Mouse (Mus musculus) heart, embryonic 14.5 days (tissue): ENCODE measurements around the gene Cfap97d1. TPM values are rescaled to one million over a fixed set of nuclear protein-coding genes. Genes with fewer than 3 reads are reported as not detected.
A peak's percentile ranks its signal among the peaks of the same experiment; 100 is the strongest.

ENCODE experiments used
- ATAC-seq: fragments of 200-750 bp; cut with Nextera tagmentation; 2 replicates; pipeline ENCODE4 v1.8.0; 2017; ENCODE audit warnings: low read depth, moderate TSS enrichment; ENCODE audit not compliant: insufficient number of reproducible peaks, insufficient read depth, low FRiP score
- H3K27ac ChIP-seq, 2 experiments: fragments of 200-500 bp in 1 of 2; fragments of 300-500 bp in 1 of 2; sonication (generic) in 1 of 2; replicated peaks in 1 of 2; 2 replicates each; pipeline ENCODE4 v1.5.1; 2012 to 2014; ENCODE audit warnings: low read depth in 2 of 2, low read length in 2 of 2, control low read depth in 1 of 2, mild to moderate bottlenecking in 1 of 2, mixed read lengths in 1 of 2; ENCODE audit not compliant: control insufficient read depth in 1 of 2, insufficient read depth in 1 of 2
- H3K27me3 ChIP-seq: fragments of 300-500 bp; sonication (generic); 2 replicates; pipeline ENCODE4 v1.6.1; 2014; ENCODE audit warnings: mild to moderate bottlenecking, low read length, control low read depth; ENCODE audit not compliant: control insufficient read depth, insufficient read depth
- H3K36me3 ChIP-seq: fragments of 300-500 bp; sonication (generic); 2 replicates; pipeline ENCODE4 v1.6.1; 2014; ENCODE audit warnings: mild to moderate bottlenecking, control low read depth, low read length, mixed read lengths; ENCODE audit not compliant: control insufficient read depth, insufficient read depth
- H3K4me1 ChIP-seq, 2 experiments: fragments of 200-500 bp in 1 of 2; fragments of 300-500 bp in 1 of 2; sonication (generic) in 1 of 2; 2 replicates each; pipeline ENCODE4 v1.6.1; 2012 to 2014; ENCODE audit warnings: low read length in 2 of 2, control low read depth in 1 of 2, mixed read lengths in 1 of 2; ENCODE audit not compliant: control insufficient read depth in 2 of 2, insufficient read depth in 2 of 2
- H3K4me2 ChIP-seq: fragments of 300-500 bp; sonication (generic); 2 replicates; pipeline ENCODE4 v1.6.1; 2014; ENCODE audit warnings: mild to moderate bottlenecking, low read length
- H3K4me3 ChIP-seq, 2 experiments: fragments of 200-500 bp in 1 of 2; fragments of 300-500 bp in 1 of 2; sonication (generic) in 1 of 2; 2 replicates each; pipeline ENCODE4 v1.5.1; 2012 to 2014; ENCODE audit warnings: low read length in 2 of 2, mild to moderate bottlenecking in 2 of 2, control low read depth in 1 of 2, low read depth in 1 of 2, moderate library complexity in 1 of 2; ENCODE audit not compliant: control insufficient read depth in 1 of 2, insufficient read depth in 1 of 2
- H3K9ac ChIP-seq: fragments of 300-500 bp; sonication (generic); 2 replicates; pipeline ENCODE4 v1.6.1; 2014; ENCODE audit warnings: mild to moderate bottlenecking, low read length
- H3K9me3 ChIP-seq: fragments of 300-500 bp; sonication (generic); 2 replicates; pipeline ENCODE4 v1.6.1; 2016; ENCODE audit warnings: low read length, control low read depth; ENCODE audit not compliant: control insufficient read depth
- WGBS: fragments of 180-500 bp; shearing (Covaris S2); extraction: QIAGEN DNeasy Blood & Tissue Kit; methylation state at CpG from one replicate; pipeline ENCODE4 v1.1.7; 2014; 5-methylcytosine and 5-hydroxymethylcytosine counted together
- polyA plus RNA-seq: library from polyadenylated mRNA; unstranded; fragments of >200 nt; fragmentation: Nextera tagmentation; extraction: Ambion mirVana; gene quantifications from 2 replicates; pipeline ENCODE4 v1.2.1, GENCODE M21; 2014

The Cfap97d1 gene
- polyA plus RNA-seq, 1 experiment from 2014 or later = not detected

- H3K4me2 ChIP-seq = no peak overlapping the region
- no peak overlapping the region for H3K9ac ChIP-seq
- 28% methylated on average over 8 of the region's 8 CpGs for WGBS
- peak; percentile 39; the same call in 1 of the 2 replicates for ATAC-seq
- H3K4me3 ChIP-seq = no peak overlapping the region
- peaks cover 5 to 11% of the 10 kb centered on the region in 2 experiments; a peak in 3 of 4 replicates for H3K4me1 ChIP-seq
- no peaks in the 10 kb centered on the region for H3K9me3 ChIP-seq
- H3K36me3 ChIP-seq = no peaks in the 10 kb centered on the region
- no peaks in the 10 kb centered on the region for H3K27me3 ChIP-seq
- H3K27ac ChIP-seq = peak overlapping the region in 1 of 2 experiments; percentile 25; a peak in 1 of 4 replicates
Measured at GRCm38 (mm10) chr11:101994100-101994499, 10.0 kb downstream of the Cfap97d1 start.

GRCm38 (mm10) chr11:101995938-101996337 is 11.9 kb downstream of the Cfap97d1 start:
- H3K9me3 ChIP-seq = no peaks in the 10 kb centered on the region
- H3K4me2 ChIP-seq = no peak overlapping the region
- WGBS = 75% methylated on average over 7 of the region's 7 CpGs
- H3K27ac ChIP-seq = no peak overlapping the region
- ATAC-seq = no peak
- H3K9ac ChIP-seq = no peak overlapping the region
- no peak overlapping the region for H3K4me3 ChIP-seq
- H3K27me3 ChIP-seq = no peaks in the 10 kb centered on the region
- H3K36me3 ChIP-seq = no peaks in the 10 kb centered on the region
- H3K4me1 ChIP-seq = peaks cover 7 to 17% of the 10 kb centered on the region in 2 experiments; a peak in 3 of 4 replicates

- no peak for ATAC-seq
- Histone ChIP-seq H3K9ac (no peak overlapping the region), H3K27ac (no peak overlapping the region), H3K27me3 (no peaks in the 10 kb centered on the region), H3K4me1 (peaks cover 7 to 17% of the 10 kb centered on the region in 2 experiments; a peak in 3 of 4 replicates), H3K36me3 (no peaks in the 10 kb centered on the region), H3K4me3 (no peak overlapping the region), H3K9me3 (no peaks in the 10 kb centered on the region), H3K4me2 (no peak overlapping the region)
- WGBS = 46% methylated on average over 5 of the region's 5 CpGs
Measured at GRCm38 (mm10) chr11:101998258-101998657, 14.2 kb downstream of the Cfap97d1 start.

GRCm38 (mm10) chr11:101999466-101999865 is 15.4 kb downstream of the Cfap97d1 start:
- no peaks in the 10 kb centered on the region for H3K9me3 ChIP-seq
- H3K27me3 ChIP-seq = no peaks in the 10 kb centered on the region
- no peak for ATAC-seq
- peaks cover 2 to 13% of the 10 kb centered on the region in 2 experiments; a peak in 2 of 4 replicates for H3K4me1 ChIP-seq
- H3K4me2 ChIP-seq = no peak overlapping the region
- no peak overlapping the region for H3K9ac ChIP-seq
- no peak overlapping the region for H3K4me3 ChIP-seq
- H3K27ac ChIP-seq = peak overlapping the region in 1 of 2 experiments; percentile 25; a peak in 1 of 4 replicates
- 46% methylated on average over 4 of the region's 4 CpGs for WGBS
- H3K36me3 ChIP-seq = no peaks in the 10 kb centered on the region

DNA sequence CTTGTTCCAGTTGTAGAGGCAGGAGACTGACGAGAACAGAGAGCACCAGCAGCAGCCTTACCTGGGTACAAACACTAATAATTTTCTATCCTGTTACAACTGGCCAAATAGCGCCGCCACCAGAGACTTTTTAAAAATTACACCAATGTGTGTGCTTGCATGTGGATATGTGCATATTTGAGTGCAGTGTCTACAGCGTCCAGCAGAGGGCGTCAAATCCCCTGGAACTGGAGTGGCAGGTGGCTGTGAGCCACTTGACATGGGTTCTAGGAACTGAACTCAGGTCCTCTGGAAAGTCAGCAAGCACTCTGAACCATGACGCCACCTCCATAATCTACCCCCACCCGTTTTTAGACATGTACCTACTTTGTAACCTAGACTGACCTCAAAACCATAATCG is 20.2 kb downstream of the Cfap97d1 start:
- no peaks in the 10 kb centered on the region for H3K27me3 ChIP-seq
- ATAC-seq = no peak
- no peak overlapping the region for H3K4me2 ChIP-seq
- no peaks in the 10 kb centered on the region for H3K36me3 ChIP-seq
- H3K4me1 ChIP-seq = peaks cover 4 to 9% of the 10 kb centered on the region in 2 experiments; a peak in 2 of 4 replicates
- H3K9ac ChIP-seq = no peak overlapping the region
- no peak overlapping the region for H3K4me3 ChIP-seq
- 88% methylated on average over 8 of the region's 8 CpGs for WGBS
- no peaks in the 10 kb centered on the region for H3K9me3 ChIP-seq
- no peak overlapping the region for H3K27ac ChIP-seq

DNA sequence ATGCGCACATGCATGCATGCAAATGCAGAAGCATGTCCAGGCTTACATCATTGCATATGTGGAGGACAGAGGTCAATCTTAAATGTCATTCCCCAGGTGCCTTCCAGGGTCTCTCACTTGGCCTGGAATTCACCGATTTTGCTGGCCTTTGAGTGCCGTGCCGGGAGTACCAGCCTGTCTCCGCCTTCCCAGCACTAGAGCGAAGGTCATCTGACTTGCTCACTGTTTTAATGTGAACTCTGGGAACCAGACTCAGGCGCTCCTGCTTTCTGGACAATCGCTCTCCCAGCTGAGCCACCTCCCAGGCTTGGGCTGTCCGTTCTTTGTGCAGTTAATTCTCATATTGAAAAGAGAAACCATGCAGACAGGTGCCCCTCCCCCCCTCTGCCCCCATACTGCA is 22.2 kb downstream of the Cfap97d1 start:
- peaks cover 4 to 8% of the 10 kb centered on the region in 2 experiments; a peak in 1 of 4 replicates for H3K4me1 ChIP-seq
- 70% methylated on average over 9 of the region's 9 CpGs for WGBS
- no peak overlapping the region for H3K4me2 ChIP-seq
- H3K36me3 ChIP-seq = peaks cover 6% of the 10 kb centered on the region; the same call in 1 of the 2 replicates
- no peak overlapping the region for H3K9ac ChIP-seq
- no peaks in the 10 kb centered on the region for H3K9me3 ChIP-seq
- H3K27me3 ChIP-seq = no peaks in the 10 kb centered on the region
- no peak for ATAC-seq
- H3K4me3 ChIP-seq = no peak overlapping the region
- no peak overlapping the region for H3K27ac ChIP-seq

DNA sequence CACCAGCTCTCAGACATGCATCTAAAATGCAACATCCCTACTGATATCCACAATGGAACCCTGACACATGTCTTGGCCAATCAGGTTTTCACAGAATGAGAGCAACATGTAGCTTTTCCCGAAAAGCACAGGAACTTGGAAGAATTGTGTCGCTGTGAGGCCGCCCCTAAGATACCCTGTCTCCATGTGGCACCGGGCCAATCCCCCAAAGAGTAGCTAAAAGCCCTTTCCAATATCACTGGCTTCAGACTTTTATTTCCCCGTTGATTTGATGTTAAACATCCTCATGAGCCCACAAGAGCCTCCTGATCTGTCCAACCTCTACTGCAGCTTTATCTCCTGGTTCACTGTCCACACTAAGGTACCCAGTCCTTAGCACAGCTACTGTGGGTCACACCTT is 22.6 kb downstream of the Cfap97d1 start:
- no peak overlapping the region for H3K4me2 ChIP-seq
- H3K4me1 ChIP-seq = peaks cover 4 to 8% of the 10 kb centered on the region in 2 experiments; a peak in 1 of 4 replicates
- no peak overlapping the region for H3K27ac ChIP-seq
- WGBS = 79% methylated on average over 5 of the region's 5 CpGs
- ATAC-seq = no peak
- H3K36me3 ChIP-seq = peaks cover 6% of the 10 kb centered on the region; the same call in 1 of the 2 replicates
- no peaks in the 10 kb centered on the region for H3K27me3 ChIP-seq
- no peak overlapping the region for H3K4me3 ChIP-seq
- no peak overlapping the region for H3K9ac ChIP-seq
- H3K9me3 ChIP-seq = no peaks in the 10 kb centered on the region

GRCm38 (mm10) chr11:102008372-102008771 is 24.3 kb downstream of the Cfap97d1 start:
- Histone ChIP-seq H3K4me3 (no peak overlapping the region), H3K27me3 (no peaks in the 10 kb centered on the region), H3K4me2 (no peak overlapping the region), H3K36me3 (peaks cover 6% of the 10 kb centered on the region; the same call in 1 of the 2 replicates), H3K9ac (no peak overlapping the region), H3K4me1 (peaks cover 4 to 8% of the 10 kb centered on the region in 2 experiments; a peak in 1 of 4 replicates), H3K27ac (0 out of 4 replicates have a peak overlapping the region, but pooled peaks of 1 of the 2 experiments have one; percentile 38), H3K9me3 (no peaks in the 10 kb centered on the region)
- no peak for ATAC-seq
- WGBS = 90% methylated on average over 8 of the region's 8 CpGs
